Mouse (Mus musculus) left cerebral cortex, postnatal 10 days (tissue): ENCODE measurements at regions not wholly inside any gene's neighbourhood (a gene's known extent, or its start where the extent isn't known, plus 50 kb on each side); places are given as distances from the start of the nearest gene placed in this dataset.
A peak's percentile ranks its signal among the peaks of the same experiment; 100 is the strongest.

ENCODE experiments used
- DNase-seq, 2 experiments: peaks; one replicate each; pipeline ENCODE4 v3.0.0; 2021 to 2022; ENCODE audit warnings: low spot score in 2 of 2, mixed read lengths in 1 of 2; ENCODE audit errors: extremely low spot score in 1 of 2
- intact Hi-C: fragments of 180-260 bp; cut with DNase I; formaldehyde crosslinking; loops from one replicate; pipeline ENCODE4 v1.15.1; 2025

- intact Hi-C loops, result no loop called here
- DNase-seq, result no peak
Measured at GRCm38 (mm10) chr16:85347621-85348020, 174.1 kb upstream of the App start.

- intact Hi-C loops, result no loop called here
- no peak for DNase-seq
Measured at GRCm38 (mm10) chr16:85336495-85337119, 163.0 kb upstream of the App start.

- intact Hi-C loops, result no loop called here
- DNase-seq, result no peak
Measured at GRCm38 (mm10) chr16:85333543-85333942, 160.0 kb upstream of the App start.

GRCm38 (mm10) chr16:85312018-85312417 is 138.5 kb upstream of the App start:
- intact Hi-C loops, result no loop called here
- DNase-seq, result no peak

- intact Hi-C loops, result no loop called here
- no peak for DNase-seq
Measured at GRCm38 (mm10) chr16:85309493-85309892, 135.9 kb upstream of the App start.

- no peak for DNase-seq
- intact Hi-C loops, result no loop called here
Measured at GRCm38 (mm10) chr16:85308429-85308828, 134.9 kb upstream of the App start.

GRCm38 (mm10) chr16:85307940-85308339 is 134.4 kb upstream of the App start:
- DNase-seq, result peak in 1 of 2 experiments; percentile 2
- intact Hi-C loops, result no loop called here

- DNase-seq, result no peak
- intact Hi-C loops, result no loop called here
Measured at GRCm38 (mm10) chr16:85300092-85300853, 126.7 kb upstream of the App start.

- DNase-seq, result no peak
- intact Hi-C loops, result no loop called here
Measured at GRCm38 (mm10) chr16:85298559-85298958, 125.0 kb upstream of the App start.

GRCm38 (mm10) chr16:85290986-85291952 is 117.7 kb upstream of the App start:
- intact Hi-C loops, result no loop called here
- no peak for DNase-seq

- DNase-seq, result no peak
- intact Hi-C loops, result no loop called here
Measured at GRCm38 (mm10) chr16:85277862-85278261, 104.3 kb upstream of the App start.

GRCm38 (mm10) chr16:85269681-85270080 is 96.1 kb upstream of the App start:
- intact Hi-C loops, result no loop called here
- no peak for DNase-seq

- DNase-seq, result no peak
- intact Hi-C loops, result no loop called here
Measured at GRCm38 (mm10) chr16:85259838-85260237, 86.3 kb upstream of the App start.

GRCm38 (mm10) chr16:85247301-85247700 is 73.7 kb upstream of the App start:
- intact Hi-C loops, result no loop called here
- DNase-seq, result no peak

GRCm38 (mm10) chr16:85233037-85233436 is 59.5 kb upstream of the App start:
- no peak for DNase-seq
- intact Hi-C loops, result no loop called here

- intact Hi-C loops, result no loop called here
- DNase-seq, result no peak
Measured at GRCm38 (mm10) chr16:85231908-85232467, 58.4 kb upstream of the App start.

GRCm38 (mm10) chr16:85231330-85231729 is 57.8 kb upstream of the App start:
- no peak for DNase-seq
- intact Hi-C loops, result no loop called here

GRCm38 (mm10) chr16:85224325-85224724 is 50.8 kb upstream of the App start:
- intact Hi-C loops, result no loop called here
- no peak for DNase-seq
